Mouse (Mus musculus): ENCODE measurements at regions not wholly inside any gene's neighbourhood (a gene's known extent, or its start where the extent isn't known, plus 50 kb on each side); places are given as distances from the start of the nearest gene placed in this dataset.

GRCm38 (mm10) chr15:62823861-62824518 is 1021.0 kb downstream of the Gsdmc2 start:
- TF ChIP-seq CTCF (IDR thresholded peaks at IDR 0.05; ENCODE audit: extremely low read depth, insufficient read length, insufficient replicate concordance, low read depth, low read length) (no peak), POLR2A (IDR thresholded peaks at IDR 0.05; ENCODE audit: low read depth, low read length) (no peak)

Measured in small intestine, adult 2 months (tissue).